Mouse (Mus musculus): ENCODE results near the gene Tc2n. TPM values are rescaled to one million over a fixed set of nuclear protein-coding genes. Genes with fewer than 3 reads are reported as not detected.
A peak's percentile ranks its signal among the peaks of the same experiment; 100 is the strongest.
"Not testable (repeated sequence)": the region's sequence is repeated elsewhere in the genome, so short reads cannot be mapped to it uniquely, and the experiment has no call there.

Gene Tc2n
- total RNA-seq (2021): 1 to 10 TPM; 1.4 to 2.2 TPM
- long read RNA-seq, experiment 1, partial matches to known transcripts: 0 of 1 reads
- long read RNA-seq, experiment 1, other reads (novel, unspliced or antisense): 1 of 1 reads
- long read RNA-seq, experiment 2: 0 reads

GRCm38 (mm10) chr12:101718054-101718754 lies at the start of gene Tc2n:
Gene Tc2n, minus strand, starts transcription at chr12:101718523.
- DNase-seq (ENCODE audit: low spot score in 2 of 2): peak in 1 of 2 experiments; percentile 31

- no peak for DNase-seq (ENCODE audit: low spot score in 2 of 2)
These were observed 49.2 kb upstream of the Tc2n start for GRCm38 (mm10) chr12:101767306-101768053.

- no peak for DNase-seq (ENCODE audit: low spot score in 2 of 2)
These were observed 48.0 kb upstream of the Tc2n start for GRCm38 (mm10) chr12:101766228-101766852.

- no peak for DNase-seq (ENCODE audit: low spot score in 2 of 2)
These were observed 46.5 kb upstream of the Tc2n start for GRCm38 (mm10) chr12:101764870-101765269.

- no peak for DNase-seq (ENCODE audit: low spot score in 2 of 2)
These were observed 44.7 kb upstream of the Tc2n start for GRCm38 (mm10) chr12:101763065-101763464.

- DNase-seq (ENCODE audit: low spot score in 2 of 2): no peak
These were observed 43.7 kb upstream of the Tc2n start for GRCm38 (mm10) chr12:101762054-101762453.

GRCm38 (mm10) chr12:101759440-101760045 lies 41.2 kb upstream of the Tc2n start:
- no peak for DNase-seq (ENCODE audit: low spot score in 2 of 2)

- no peak for DNase-seq (ENCODE audit: low spot score in 2 of 2)
These were observed 40.4 kb upstream of the Tc2n start for GRCm38 (mm10) chr12:101758698-101759097.

- no peak for DNase-seq (ENCODE audit: low spot score in 2 of 2)
These were observed 24.1 kb upstream of the Tc2n start for GRCm38 (mm10) chr12:101742375-101742774.

GRCm38 (mm10) chr12:101740486-101740885 lies 22.2 kb upstream of the Tc2n start:
- no peak for DNase-seq (ENCODE audit: low spot score in 2 of 2)

- no peak for DNase-seq (ENCODE audit: low spot score in 2 of 2)
These were observed 21.7 kb upstream of the Tc2n start for GRCm38 (mm10) chr12:101740045-101740444.

- no peak for DNase-seq (ENCODE audit: low spot score in 2 of 2)
These were observed 430 bp upstream of the Tc2n start for GRCm38 (mm10) chr12:101718755-101719150.

GRCm38 (mm10) chr12:101699176-101699575 lies 19.1 kb downstream of the Tc2n start:
- DNase-seq (ENCODE audit: low spot score in 2 of 2): no peak

GRCm38 (mm10) chr12:101696521-101696920 lies 21.8 kb downstream of the Tc2n start:
- no peak for DNase-seq (ENCODE audit: low spot score in 2 of 2)

GRCm38 (mm10) chr12:101680538-101680937 lies 37.8 kb downstream of the Tc2n start:
- DNase-seq (ENCODE audit: low spot score in 2 of 2): no peak

- no peak for DNase-seq (ENCODE audit: low spot score in 2 of 2)
These were observed 50.8 kb downstream of the Tc2n start for GRCm38 (mm10) chr12:101667502-101667901.

- no peak for DNase-seq (ENCODE audit: low spot score in 2 of 2)
These were observed 85.2 kb downstream of the Tc2n start for GRCm38 (mm10) chr12:101633137-101633536.

- not testable (repeated sequence) for DNase-seq (ENCODE audit: low spot score in 2 of 2)
These were observed 111.7 kb downstream of the Tc2n start for GRCm38 (mm10) chr12:101606622-101607021.
